Mouse (Mus musculus) olfactory bulb, adult 2 months (tissue): ENCODE results near the gene Zbtb21.
"Not testable (repeated sequence)": the region's sequence is repeated elsewhere in the genome, so short reads cannot be mapped to it uniquely, and the experiment has no call there.

Source experiments
- CTCF ChIP-seq: fragments of 200-500 bp; IDR thresholded peaks from 2 replicates; pipeline ENCODE4 v1.5.1; 2012; ENCODE audit warnings: low read depth, mild to moderate bottlenecking, low read length, moderate library complexity; ENCODE audit not compliant: insufficient read depth
- POLR2A ChIP-seq: fragments of 200-500 bp; IDR thresholded peaks from 2 replicates; pipeline ENCODE4 v1.6.1; 2012; ENCODE audit warnings: mild to moderate bottlenecking, low read depth, low read length, moderate library complexity; ENCODE audit not compliant: insufficient read depth

DNA sequence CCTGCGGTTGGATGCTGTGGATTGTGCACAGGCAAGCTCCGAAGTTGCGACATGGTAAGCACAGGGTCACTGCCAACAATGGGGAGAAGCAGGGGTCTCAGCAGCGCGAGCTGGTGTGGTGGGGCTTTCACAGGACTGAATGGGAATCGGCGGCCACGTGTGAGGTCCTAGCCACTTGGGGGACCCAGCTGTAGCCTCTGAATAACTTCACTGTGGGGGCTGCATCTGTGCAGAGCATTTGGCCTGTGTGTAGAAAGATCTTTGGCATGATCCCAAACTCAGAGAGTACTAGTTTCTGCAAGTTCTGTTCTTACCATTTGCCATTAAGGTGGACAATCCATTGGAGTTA is 34.9 kb upstream of the Zbtb21 start:
- not testable (repeated sequence) for TF ChIP-seq CTCF, POLR2A
